Mouse (Mus musculus) heart, adult 2 months (tissue): ENCODE measurements around the gene Ceacam16.

Source experiments
- CTCF ChIP-seq: fragments of 200-600 bp; IDR thresholded peaks from 2 replicates; pipeline ENCODE4 v1.8.1; 2022; ENCODE audit warnings: antibody characterized with exemption, mild to moderate bottlenecking, moderate library complexity
- EP300 ChIP-seq: fragments of 200-500 bp; IDR thresholded peaks from 2 replicates; pipeline ENCODE4 v1.6.1; 2011; ENCODE audit warnings: low read depth, low read length, control low read depth; ENCODE audit not compliant: insufficient read depth

GRCm38 (mm10) chr7:19856283-19856682 is 4.8 kb downstream of the Ceacam16 start:
- TF ChIP-seq CTCF (no peak), EP300 (no peak)
